Mouse (Mus musculus) stomach, postnatal 0 days (tissue): ENCODE results near the gene Ramp1.

Experiments used
- CTCF ChIP-seq: IDR thresholded peaks from 2 replicates; pipeline ENCODE4 v1.5.1; 2016; ENCODE audit warnings: antibody characterized with exemption, low read depth, mild to moderate bottlenecking, moderate library complexity
- EP300 ChIP-seq: optimal IDR thresholded peaks from 2 replicates; pipeline ENCODE3; 2016; ENCODE audit warnings: antibody characterized with exemption

DNA sequence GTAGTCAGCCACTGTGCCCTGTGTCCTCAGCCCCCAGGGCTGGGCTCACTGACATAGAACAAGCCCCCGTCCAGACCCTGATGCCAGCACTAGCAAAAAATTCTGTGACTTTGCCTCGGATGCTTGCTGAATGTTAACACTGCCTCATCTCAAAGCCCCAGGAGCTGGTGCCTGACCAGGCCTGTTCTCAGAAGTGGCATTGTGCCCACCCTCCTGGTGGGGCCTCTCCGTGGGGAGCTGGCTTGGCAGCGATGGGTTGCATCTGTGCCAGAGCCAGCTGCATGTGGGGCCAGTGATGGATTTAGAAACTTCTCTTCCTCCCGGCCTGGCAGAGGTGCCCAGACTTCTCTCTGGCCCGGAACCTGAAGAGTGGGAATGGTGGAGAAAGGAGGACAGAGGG lies 30.2 kb downstream of the Ramp1 start:
- TF ChIP-seq CTCF (no peak), EP300 (no peak)
